Mouse (Mus musculus) embryonic stem cell, embryonic (primary cell): ENCODE measurements around the gene Sema3b.

Experiments used
- CTCF ChIA-PET, 4 experiments: fragments of 300-600 bp in 2 of 4; fragments of 350-600 bp in 2 of 4; sonication (Branson Sonifier 250); formaldehyde crosslinking; loops; one replicate each; lab custom pipeline; 2022; ENCODE audit warnings: inconsistent platforms in 2 of 4; lab: Charles Lee
- POLR2A ChIA-PET, 4 experiments: fragments of 300-600 bp in 2 of 4; fragments of 350-600 bp in 2 of 4; sonication (Branson Sonifier 250); formaldehyde crosslinking; loops; one replicate each; lab custom pipeline; 2022; ENCODE audit warnings: antibody characterized with exemption in 4 of 4, inconsistent platforms in 1 of 4; lab: Charles Lee

The Sema3b gene

DNA sequence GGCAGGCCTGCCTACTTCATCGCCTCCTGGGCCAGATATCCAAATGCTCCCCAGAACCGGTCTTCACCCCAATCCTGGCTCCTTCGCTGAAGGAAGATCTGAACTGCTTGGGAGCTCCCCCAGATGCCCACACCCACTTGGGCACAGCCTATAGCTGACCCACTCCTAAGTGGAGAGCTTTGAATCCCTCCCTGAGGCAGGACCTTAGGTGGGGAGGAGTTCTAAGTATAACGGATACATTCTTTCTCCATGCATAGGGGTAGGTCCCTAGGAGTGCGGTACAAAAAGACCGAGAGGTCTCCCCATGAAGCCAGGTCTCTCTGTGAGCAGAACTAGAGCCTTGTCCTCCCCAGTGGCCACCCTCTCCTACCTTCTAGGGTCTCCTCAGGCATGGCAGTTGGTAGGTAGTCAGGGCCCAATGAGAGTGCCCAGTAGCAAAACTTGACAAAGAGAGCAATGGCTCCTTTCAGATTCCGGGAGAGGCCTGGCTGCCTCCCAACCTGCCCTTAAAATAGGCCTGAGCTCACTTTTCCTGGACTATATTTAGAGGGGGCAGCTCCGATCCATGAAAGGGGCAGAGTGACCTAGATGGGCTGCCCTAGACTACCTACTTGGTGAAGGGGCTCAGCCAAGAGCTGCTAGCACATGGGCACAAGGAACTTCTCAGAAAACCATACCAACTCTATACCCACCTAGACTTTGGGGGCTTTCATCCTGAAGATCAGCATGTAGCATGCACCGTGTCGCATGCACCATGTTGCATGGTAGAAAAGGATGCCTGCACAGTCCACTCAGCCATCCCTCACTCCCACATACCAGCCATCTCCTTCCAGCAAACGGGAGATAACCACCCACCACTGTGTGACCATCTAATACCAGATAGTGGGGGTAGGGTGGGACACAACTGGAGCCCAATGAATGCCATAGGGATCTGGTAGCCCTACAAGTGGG is 12.1 kb downstream of the Sema3b start:
- POLR2A ChIA-PET, result interaction anchor here in 3 of 4 experiments (1.0 to 21.2 kb wide), 9 partner anchors 9 to 79 kb away, joined by 3 to 450 read pairs (median 5); partner anchors contain the start of genes Ifrd2 (in 2 of the 3), Hyal1 (in 1 of the 3), Hyal2 (in 1 of the 3) and Hyal3 (in 1 of the 3)
- CTCF ChIA-PET, result interaction anchor here in 2 of 4 experiments (0.5 to 7.5 kb wide), 3 partner anchors 15 to 294 kb away, joined by 3 to 69 read pairs (median 3); no protein-coding TSS in a partner anchor

DNA sequence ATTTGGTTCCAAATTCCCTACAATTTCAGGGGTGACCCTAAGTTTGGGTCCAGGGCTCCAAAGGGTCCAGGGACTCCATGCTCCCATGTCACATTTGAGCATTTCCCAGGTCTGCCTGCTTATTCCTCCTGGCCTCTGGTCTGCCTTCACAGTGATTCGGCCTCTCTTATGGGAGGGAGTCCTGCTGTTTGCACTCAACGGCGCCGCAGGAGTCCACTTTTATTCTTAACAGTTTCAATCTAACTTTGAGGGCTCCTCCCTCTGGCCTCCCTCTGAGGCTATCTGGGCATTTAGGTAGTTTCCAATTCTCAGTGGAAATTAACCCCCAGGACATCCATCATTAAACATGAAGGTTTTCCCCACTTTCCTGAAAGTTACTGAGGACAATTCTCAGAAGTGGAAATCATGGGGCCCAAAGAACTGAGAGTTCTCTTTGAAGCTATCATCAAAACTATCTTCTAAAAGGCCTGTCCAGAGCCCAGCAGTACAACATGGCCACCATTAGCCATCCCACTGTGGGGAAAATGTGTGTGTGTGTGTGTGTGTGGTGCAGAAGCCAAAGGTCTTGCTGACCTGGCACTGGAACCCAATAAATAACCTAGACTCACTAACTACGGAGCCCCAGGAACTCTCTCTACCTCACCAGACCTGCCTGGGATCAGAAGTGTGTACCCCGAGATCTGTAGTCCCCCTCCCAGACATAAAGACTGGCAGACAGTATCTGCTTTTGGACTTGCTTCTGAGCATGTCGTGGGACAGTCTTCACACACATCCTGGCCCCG is 14.6 kb downstream of the Sema3b start:
- POLR2A ChIA-PET, result interaction anchor here (1.0 to 21.2 kb wide), 9 partner anchors 12 to 44 kb away, joined by 3 to 450 read pairs (median 3); partner anchors contain the start of genes Hyal1 (in 2 of the 4), Naa80 (in 2 of the 4), Hyal2 (in 1 of the 4) and Hyal3 (in 1 of the 4)

DNA sequence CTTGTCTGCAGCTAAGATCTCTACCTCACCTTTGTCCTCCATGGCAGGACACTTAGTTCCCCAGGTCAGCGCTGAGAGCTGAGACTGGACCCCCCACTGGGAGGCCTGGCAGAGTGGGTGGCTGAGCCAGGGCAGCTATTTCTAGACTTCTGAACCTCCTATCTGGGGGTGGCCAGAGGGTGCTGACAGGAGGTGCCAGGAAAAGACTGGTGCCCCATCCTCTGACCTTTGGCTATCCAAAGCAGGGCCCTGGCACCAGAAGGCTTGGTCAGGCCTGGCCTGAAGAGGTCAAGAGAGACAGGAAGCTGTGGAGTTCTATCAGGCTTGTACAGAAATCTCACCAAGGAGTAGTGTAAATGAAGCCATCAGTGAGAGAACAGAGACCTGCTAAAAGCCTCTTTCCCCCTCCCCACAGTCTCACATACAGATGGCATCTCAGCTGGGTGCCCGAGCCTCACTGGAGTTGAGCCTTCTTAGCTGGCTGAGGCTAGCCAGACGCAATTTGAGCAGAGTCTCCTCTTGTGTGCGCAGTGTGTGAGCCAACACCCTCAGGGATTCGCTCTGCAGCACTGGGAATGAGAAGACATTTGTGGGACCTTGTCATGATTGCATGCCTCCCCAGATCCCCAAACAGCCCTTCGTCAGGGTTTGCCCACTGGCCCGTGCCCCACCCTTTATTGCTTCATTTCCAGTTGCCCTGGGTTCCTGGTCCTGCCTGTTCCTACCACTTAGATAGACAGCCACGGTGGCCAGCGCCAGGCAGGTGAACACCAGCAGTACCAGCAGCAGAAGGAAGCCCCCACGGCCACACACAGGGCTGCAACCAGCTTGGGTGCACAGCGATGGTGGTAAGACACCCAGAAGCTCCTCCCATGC is 15.7 kb downstream of the Sema3b start:
- ChIA-PET POLR2A (interaction anchor here in 3 of 4 experiments (0.6 to 21.2 kb wide), 16 partner anchors 9 to 502 kb away, joined by 3 to 450 read pairs (median 4); partner anchors contain the start of genes Hyal1 (in 2 of the 3), Hyal3 (in 2 of the 3), Naa80 (in 2 of the 3) and Gnai2 (in 1 of the 3)), CTCF (interaction anchor here (0.6 to 1.4 kb wide), 6 partner anchors 11 to 52 kb away, joined by 3 read pairs; no protein-coding TSS in a partner anchor)

More for the DNA sequence above, 14.6 kb downstream of the Sema3b start:
- CTCF ChIA-PET, result interaction anchor here in 1 of 4 experiments (0.7 kb wide), 1 partner anchor 52 kb away, joined by 4 read pairs; no protein-coding TSS in a partner anchor

DNA sequence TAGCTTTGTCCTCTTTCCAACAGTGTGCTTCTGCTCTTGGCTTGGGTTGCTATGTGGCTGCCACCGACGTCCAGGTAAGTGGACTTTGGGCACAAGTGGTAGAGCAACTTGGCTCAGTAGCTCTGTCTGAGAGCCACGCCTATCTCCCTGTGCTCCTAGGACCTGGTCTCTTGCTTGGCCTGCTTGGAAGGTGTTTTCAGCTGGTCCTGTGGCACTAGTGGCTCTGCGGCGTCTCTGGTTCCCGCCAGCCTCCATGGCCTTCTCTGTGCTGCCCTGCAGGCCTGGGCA is 18.3 kb downstream of the Sema3b start:
- ChIA-PET POLR2A (interaction anchor here in 3 of 4 experiments (1.1 to 29.0 kb wide), 10 partner anchors 4 to 40 kb away, joined by 3 to 450 read pairs (median 5); partner anchors contain the start of genes Hyal1 (in 2 of the 3), Naa80 (in 2 of the 3), Hyal2 (in 1 of the 3) and Hyal3 (in 1 of the 3)), CTCF (interaction anchor here in 3 of 4 experiments (0.6 to 2.9 kb wide), 9 partner anchors 10 to 295 kb away, joined by 3 to 16 read pairs (median 5); no protein-coding TSS in a partner anchor)

DNA sequence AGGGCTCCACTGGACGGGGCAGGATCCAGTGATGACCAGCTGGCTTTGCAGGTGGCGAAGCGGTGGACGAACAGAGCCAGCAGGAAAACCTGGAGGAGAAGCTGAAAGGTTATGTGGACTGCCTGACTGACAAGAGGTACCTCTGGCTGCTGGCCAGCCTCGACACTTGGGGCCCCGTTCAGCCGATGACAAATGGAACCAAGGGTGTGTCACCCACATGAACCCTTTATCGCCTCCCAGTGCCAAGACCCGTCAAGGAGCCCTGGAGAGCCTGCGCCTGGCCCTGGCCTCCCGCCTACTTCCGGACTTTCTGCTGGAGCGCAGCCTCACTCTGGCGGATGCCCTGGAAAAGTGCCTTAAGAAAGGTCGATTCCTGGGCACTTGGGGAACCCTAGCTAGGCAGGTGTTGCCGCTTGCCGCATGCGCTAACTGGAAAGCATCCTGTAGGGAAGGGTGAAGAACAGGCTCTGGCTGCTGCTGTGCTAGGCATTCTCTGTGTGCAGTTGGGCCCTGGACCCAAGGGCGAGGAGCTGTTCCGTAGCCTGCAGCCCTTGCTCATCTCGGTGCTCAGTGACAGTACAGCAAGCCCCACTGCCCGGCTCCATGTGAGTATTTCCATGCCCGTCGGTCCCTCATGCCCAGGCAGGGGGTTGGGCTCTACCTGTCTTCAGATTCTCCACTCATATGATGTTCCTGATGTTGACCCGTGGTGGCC is 18.8 kb downstream of the Sema3b start:
- ChIA-PET CTCF (interaction anchor here in 3 of 4 experiments (0.6 to 2.9 kb wide), 10 partner anchors 11 to 295 kb away, joined by 3 to 16 read pairs (median 4); no protein-coding TSS in a partner anchor), POLR2A (interaction anchor here in 3 of 4 experiments (0.6 to 29.0 kb wide), 15 partner anchors 4 to 799 kb away, joined by 3 to 450 read pairs (median 5); partner anchors contain the start of genes Hyal1 (in 2 of the 3), Hyal2 (in 2 of the 3), Naa80 (in 2 of the 3) and Hyal3 (in 1 of the 3))

DNA sequence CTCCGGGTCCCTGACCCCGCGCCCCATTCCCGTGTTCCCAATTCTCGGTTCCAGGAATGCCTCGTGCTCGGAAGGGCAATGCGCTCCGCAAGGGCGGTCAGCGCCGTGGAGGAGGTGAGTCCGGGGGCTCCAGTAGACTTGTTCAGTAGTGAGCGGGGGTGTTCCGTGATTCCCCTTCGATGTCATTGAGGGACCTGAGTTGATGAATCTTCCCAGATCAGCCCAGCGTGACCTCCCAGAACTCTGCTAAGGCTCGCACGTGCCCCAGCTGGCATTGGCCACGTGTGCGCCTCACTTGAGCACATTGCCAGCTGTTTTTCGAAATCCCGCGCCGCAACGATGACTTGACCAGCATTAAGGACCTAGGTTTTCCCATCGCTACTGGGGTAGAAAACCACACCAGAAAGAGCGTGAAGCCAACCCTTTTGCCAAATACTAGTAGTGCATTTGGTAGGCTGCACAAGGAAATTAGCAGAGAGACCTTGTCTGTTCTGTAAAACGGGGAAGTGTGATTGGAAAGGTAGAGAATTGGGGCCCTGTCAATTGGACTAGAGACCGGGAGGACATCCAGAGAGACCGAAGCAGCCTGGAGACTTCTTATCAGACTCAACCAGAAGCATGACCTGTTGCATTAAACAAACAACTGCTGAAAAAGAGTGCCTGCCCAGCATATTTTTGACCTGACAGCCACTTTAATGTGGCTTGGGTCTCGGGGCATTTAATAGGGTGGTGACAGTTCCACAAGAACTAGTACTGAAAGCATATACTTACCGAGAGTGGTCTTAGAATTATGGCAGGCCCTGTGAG is 21.0 kb downstream of the Sema3b start:
- ChIA-PET POLR2A (interaction anchor here (0.5 to 29.0 kb wide), 53 partner anchors 6 to 751 kb away, joined by 3 to 450 read pairs (median 5); partner anchors contain the start of genes Hyal1 (in 4 of the 4), Naa80 (in 3 of the 4), Cyb561d2 (in 2 of the 4) and Gnai2 (in 2 of the 4)), CTCF (interaction anchor here in 3 of 4 experiments (0.6 to 2.9 kb wide), 23 partner anchors 11 to 87 kb away, joined by 3 to 10 read pairs (median 4); partner anchors contain the start of gene Hyal1 (in 1 of the 3))

DNA sequence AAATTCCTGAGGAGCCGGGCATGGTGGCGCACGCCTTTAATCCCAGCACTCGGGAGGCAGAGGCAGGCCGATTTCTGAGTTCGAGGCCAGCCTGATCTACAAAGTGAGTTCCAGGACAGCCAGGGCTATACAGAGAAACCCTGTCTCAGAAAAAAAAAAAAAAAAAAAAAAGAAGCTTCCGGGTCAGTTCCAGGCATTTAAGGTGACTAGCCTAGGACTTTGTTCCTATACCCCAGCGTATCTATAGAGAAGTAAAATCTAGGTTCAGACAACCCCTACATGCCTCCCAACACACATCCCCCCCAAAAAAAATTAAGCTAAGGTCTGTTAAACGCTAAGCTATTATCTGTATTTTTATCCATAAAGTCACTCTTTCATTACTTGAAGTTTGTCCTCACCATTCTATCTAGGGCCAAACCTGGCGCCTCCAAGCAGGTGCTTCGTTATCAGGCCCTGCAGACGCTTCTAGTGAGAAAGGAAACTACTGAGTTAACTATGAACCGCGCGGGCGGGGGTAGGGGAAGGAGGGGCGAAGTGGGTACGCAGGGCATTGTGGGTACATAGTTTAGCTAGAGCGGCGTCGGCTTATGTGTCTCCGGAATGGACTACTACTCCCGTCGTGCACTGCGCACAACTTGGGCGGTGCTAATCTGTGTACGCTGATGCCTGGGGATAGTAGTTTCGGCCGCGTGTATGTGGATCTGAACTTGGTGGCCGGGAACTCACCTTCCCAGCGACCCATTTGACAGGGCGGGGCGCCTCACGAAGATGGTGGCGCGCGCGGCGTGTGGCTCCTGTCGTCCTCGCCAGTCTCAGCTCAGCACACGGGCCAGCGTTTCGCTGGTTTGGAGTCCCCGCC is 21.8 kb downstream of the Sema3b start, which contains the start of gene Ifrd2:
TSS of gene Ifrd2 (plus strand) at position 669 of the 859 bp plus-strand sequence.
- ChIA-PET POLR2A (interaction anchor here (0.5 to 29.0 kb wide), 68 partner anchors 7 to 752 kb away, joined by 3 to 450 read pairs (median 4); partner anchors contain the start of genes Hyal1 (in 4 of the 4), Naa80 (in 3 of the 4), Zmynd10 (in 3 of the 4) and Cyb561d2 (in 2 of the 4)), CTCF (interaction anchor here (0.6 to 2.5 kb wide), 27 partner anchors 11 to 236 kb away, joined by 3 to 10 read pairs (median 3); partner anchors contain the start of genes Hyal1 (in 1 of the 4) and Zmynd10 (in 1 of the 4))

DNA sequence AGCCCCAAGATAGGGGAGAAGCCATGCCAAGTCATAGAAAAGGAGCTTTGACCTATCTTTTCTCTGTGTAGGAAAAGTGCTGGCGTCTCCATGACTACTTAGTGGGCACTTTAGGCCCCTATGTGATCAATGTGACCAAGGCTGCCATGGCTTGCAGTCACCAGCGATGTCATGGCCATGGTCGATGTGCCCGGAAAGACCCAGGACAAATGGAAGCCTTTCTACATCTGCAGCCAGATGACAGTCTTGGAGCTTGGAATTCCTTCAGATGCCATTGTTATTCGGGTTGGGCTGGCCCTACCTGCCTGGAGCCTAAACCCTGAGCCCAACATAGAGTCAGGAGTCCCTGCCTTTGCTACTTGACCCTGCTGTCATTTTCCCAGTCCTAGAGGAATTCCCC is 22.5 kb downstream of the Sema3b start:
- CTCF ChIA-PET, result interaction anchor here (0.7 to 2.5 kb wide), 9 partner anchors 10 to 91 kb away, joined by 3 to 10 read pairs (median 5); partner anchors contain the start of gene Hyal1 (in 1 of the 4)
- POLR2A ChIA-PET, result interaction anchor here (0.5 to 29.0 kb wide), 41 partner anchors 8 to 419 kb away, joined by 3 to 450 read pairs (median 7); partner anchors contain the start of genes Hyal1 (in 4 of the 4), Cyb561d2 (in 2 of the 4), Naa80 (in 2 of the 4) and Nprl2 (in 2 of the 4)

DNA sequence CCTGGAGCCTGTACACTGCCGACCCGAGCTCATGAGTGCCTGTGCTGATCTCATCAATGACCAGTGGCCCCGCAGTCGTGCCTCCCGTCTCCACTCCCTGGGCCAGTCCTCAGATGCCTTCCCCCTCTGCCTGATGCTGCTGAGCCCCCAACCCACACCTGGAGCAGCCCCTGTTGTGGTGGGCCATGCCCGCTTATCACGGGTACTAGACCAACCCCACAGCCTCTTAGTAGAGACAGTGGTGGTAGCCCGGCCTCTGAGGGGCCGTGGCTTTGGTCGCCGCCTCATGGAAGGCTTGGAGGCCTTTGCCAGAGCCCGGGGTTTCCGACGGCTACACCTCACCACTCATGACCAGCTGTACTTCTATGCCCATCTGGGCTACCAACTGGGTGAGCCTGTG is 25.9 kb downstream of the Sema3b start:
- ChIA-PET CTCF (interaction anchor here in 3 of 4 experiments (0.5 to 2.0 kb wide), 4 partner anchors 17 to 62 kb away, joined by 3 to 5 read pairs (median 4); no protein-coding TSS in a partner anchor), POLR2A (interaction anchor here in 3 of 4 experiments (0.7 to 29.0 kb wide), 13 partner anchors 11 to 412 kb away, joined by 3 to 450 read pairs (median 4); partner anchors contain the start of genes Hyal2 (in 2 of the 3), Tusc2 (in 2 of the 3), Cyb561d2 (in 1 of the 3) and Ifrd2 (in 1 of the 3))

DNA sequence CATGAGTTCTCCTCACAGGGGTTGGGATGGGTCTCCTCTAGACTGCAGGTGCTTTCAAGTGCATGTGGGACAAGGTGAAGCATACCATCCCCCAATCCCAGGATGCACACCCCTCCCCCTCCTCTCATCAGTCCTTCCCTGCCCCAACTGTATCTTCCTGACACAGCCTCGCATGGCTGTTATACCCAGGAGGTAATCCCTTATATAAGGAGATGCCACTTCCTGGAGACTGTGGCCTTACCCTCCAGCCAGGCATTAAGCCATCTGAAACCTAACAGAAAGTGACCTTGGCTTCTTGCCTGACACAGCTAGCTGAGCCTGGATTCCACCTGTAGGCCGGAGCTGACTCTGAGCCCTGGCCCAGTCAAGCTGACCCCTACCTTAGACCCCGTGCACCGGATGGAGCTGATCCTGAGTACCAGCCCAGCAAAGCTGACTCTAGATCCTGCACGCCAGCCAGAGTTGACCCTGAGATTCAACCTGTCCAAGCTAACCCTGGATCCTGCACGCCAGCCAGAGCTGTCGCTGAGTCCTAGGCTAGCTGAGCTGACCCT is 26.4 kb downstream of the Sema3b start:
- ChIA-PET POLR2A (interaction anchor here in 3 of 4 experiments (0.6 to 29.0 kb wide), 17 partner anchors 12 to 412 kb away, joined by 3 to 450 read pairs (median 4); partner anchors contain the start of genes Hyal2 (in 3 of the 3), Tusc2 (in 2 of the 3), Cyb561d2 (in 1 of the 3) and Ifrd2 (in 1 of the 3)), CTCF (interaction anchor here in 3 of 4 experiments (0.8 to 2.0 kb wide), 6 partner anchors 18 to 63 kb away, joined by 3 to 5 read pairs (median 4); no protein-coding TSS in a partner anchor)

DNA sequence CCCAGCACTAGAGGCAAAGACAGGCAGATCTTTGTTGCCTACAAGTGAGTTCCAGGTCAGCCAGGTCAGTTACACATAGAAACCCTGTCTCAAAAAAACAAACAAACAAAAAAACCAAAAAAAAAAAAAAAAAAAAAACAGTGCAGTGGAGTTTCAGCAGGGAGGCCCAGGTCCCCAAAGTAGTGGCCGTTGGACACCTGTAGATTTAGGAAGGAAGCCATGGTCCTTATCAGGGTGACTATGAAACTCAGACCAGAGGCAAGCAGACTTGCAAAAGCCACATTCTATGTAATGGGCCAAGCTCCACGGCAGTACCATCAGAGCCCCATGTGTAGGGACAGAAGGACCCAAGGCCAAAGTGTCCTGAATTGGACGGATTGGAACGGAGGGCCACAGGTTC is 27.4 kb downstream of the Sema3b start:
- CTCF ChIA-PET, result interaction anchor here in 2 of 4 experiments (0.7 to 2.4 kb wide), 10 partner anchors 13 to 96 kb away, joined by 3 to 12 read pairs (median 4); partner anchors contain the start of genes Gnai2 (in 1 of the 2) and Hyal2 (in 1 of the 2)
- POLR2A ChIA-PET, result interaction anchor here (0.6 to 29.0 kb wide), 28 partner anchors 10 to 1214 kb away, joined by 3 to 450 read pairs (median 10); partner anchors contain the start of genes Hyal2 (in 3 of the 4), Cyb561d2 (in 2 of the 4), Nprl2 (in 2 of the 4) and Ifrd2 (in 1 of the 4)
